Mouse (Mus musculus) stomach, embryonic 16.5 days (tissue): ENCODE measurements around the gene Satb2. TPM values are rescaled to one million over a fixed set of nuclear protein-coding genes. Genes with fewer than 3 reads are reported as not detected.

Experiments
- ATAC-seq: fragments of 200-750 bp; cut with Nextera tagmentation; 2 replicates; pipeline ENCODE4 v1.8.0; 2017; ENCODE audit warnings: moderate number of reproducible peaks, moderate TSS enrichment; ENCODE audit not compliant: insufficient read depth, low FRiP score
- H3K27ac ChIP-seq: fragments of 300-500 bp; sonication (generic); 2 replicates; pipeline ENCODE4 v1.5.1; 2014; ENCODE audit warnings: low read length
- H3K27me3 ChIP-seq: fragments of 300-500 bp; sonication (generic); 2 replicates; pipeline ENCODE4 v1.6.1; 2014; ENCODE audit warnings: low read length, control low read depth, mixed read lengths; ENCODE audit not compliant: control insufficient read depth, insufficient read depth
- H3K36me3 ChIP-seq: fragments of 300-500 bp; sonication (generic); 2 replicates; pipeline ENCODE4 v1.6.1; 2014; ENCODE audit warnings: low read length; ENCODE audit not compliant: control insufficient read depth, insufficient read depth
- H3K4me1 ChIP-seq: fragments of 300-500 bp; sonication (generic); 2 replicates; pipeline ENCODE4 v1.6.1; 2014; ENCODE audit warnings: low read length, control low read depth, mixed read lengths; ENCODE audit not compliant: control insufficient read depth, insufficient read depth
- H3K4me2 ChIP-seq: fragments of 300-500 bp; sonication (generic); 2 replicates; pipeline ENCODE4 v1.6.1; 2014; ENCODE audit warnings: low read depth, low read length, mixed read lengths
- H3K4me3 ChIP-seq: fragments of 300-500 bp; sonication (generic); replicated peaks from 2 replicates; pipeline ENCODE4 v1.5.1; 2014; ENCODE audit warnings: mild to moderate bottlenecking, low read length
- H3K9ac ChIP-seq: fragments of 300-500 bp; sonication (generic); 2 replicates; pipeline ENCODE4 v1.6.1; 2014; ENCODE audit warnings: low read length
- H3K9me3 ChIP-seq: fragments of 300-500 bp; sonication (generic); replicated peaks from 2 replicates; pipeline ENCODE4 v1.6.1; 2016; ENCODE audit warnings: low read length, control low read depth; ENCODE audit not compliant: control insufficient read depth
- WGBS: fragments of 180-500 bp; shearing (Covaris S2); extraction: QIAGEN DNeasy Blood & Tissue Kit; methylation state at CpG from one replicate; pipeline ENCODE4 v1.1.7; 2014; 5-methylcytosine and 5-hydroxymethylcytosine counted together
- polyA plus RNA-seq: library from polyadenylated mRNA; unstranded; fragments of >200 nt; fragmentation: Nextera tagmentation; extraction: Ambion mirVana; gene quantifications from 2 replicates; pipeline ENCODE4 v1.2.1, GENCODE M21; 2015

Gene Satb2
- polyA plus RNA-seq, 1 experiment from 2014 or later, result 0.31 TPM

GRCm38 (mm10) chr1:56955055-56955738, 23.3 kb downstream of the Satb2 start:
- Histone ChIP-seq H3K4me3 (no peak overlapping the region), H3K4me1 (no peaks in the 10 kb centered on the region), H3K36me3 (no peaks in the 10 kb centered on the region), H3K27ac (no peak overlapping the region), H3K27me3 (no peaks in the 10 kb centered on the region), H3K9me3 (no peaks in the 10 kb centered on the region), H3K4me2 (no peak overlapping the region), H3K9ac (no peak overlapping the region)
- 68% methylated on average over 14 of the region's 14 CpGs for WGBS
- ATAC-seq, result no peak

DNA sequence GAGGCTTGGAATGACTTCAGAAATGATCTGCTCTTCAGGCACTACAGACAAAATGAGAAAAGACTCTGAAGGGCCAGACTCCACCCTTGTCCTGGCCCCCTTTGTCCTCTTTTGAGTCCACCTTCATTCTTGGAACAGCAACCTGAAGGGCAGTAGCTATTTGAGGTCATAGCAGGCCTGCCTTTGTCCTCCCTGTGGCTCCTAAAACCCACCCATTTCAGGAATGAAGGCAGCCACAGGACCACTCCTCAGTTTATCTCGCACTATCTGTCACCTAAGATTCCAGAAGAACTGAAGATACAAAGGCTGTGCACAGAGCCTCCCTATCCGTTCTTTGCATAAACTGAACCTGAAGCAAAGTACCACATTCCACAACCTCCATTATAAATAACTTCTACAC, 24.9 kb downstream of the Satb2 start:
- ATAC-seq, result no peak
- no peaks in the 10 kb centered on the region for H3K36me3 ChIP-seq
- no peaks in the 10 kb centered on the region for H3K4me1 ChIP-seq
- no peak overlapping the region for H3K9ac ChIP-seq
- H3K9me3 ChIP-seq, result no peaks in the 10 kb centered on the region
- 65% methylated on average over 2 of the region's 2 CpGs for WGBS
- H3K27me3 ChIP-seq, result no peaks in the 10 kb centered on the region
- H3K4me2 ChIP-seq, result no peak overlapping the region
- no peak overlapping the region for H3K27ac ChIP-seq
- H3K4me3 ChIP-seq, result no peak overlapping the region

DNA sequence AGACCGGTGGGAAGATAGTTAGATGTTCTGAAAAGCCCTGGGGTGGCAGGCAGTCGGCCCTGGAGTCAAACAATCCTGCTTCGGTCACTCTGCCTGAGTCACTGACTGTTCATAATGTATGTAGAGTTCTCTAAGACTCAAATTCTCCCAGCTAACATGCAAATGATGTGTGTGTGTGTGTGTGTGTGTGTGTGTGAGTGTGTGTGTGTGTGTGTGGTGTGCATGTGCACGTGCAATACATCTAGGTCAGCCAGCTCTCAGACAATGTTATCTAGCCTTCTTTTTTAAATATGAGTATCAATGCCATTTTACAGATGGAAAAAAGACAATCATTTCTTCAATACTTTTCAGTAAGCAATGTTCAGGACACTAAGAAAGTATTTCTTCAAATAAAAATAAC, 26.5 kb downstream of the Satb2 start:
- ATAC-seq, result no peak
- 81% methylated on average over 4 of the region's 4 CpGs for whole genome bisulfite sequencing
- Histone ChIP-seq H3K4me1 (no peaks in the 10 kb centered on the region), H3K9me3 (no peaks in the 10 kb centered on the region), H3K36me3 (no peaks in the 10 kb centered on the region), H3K27ac (no peak overlapping the region), H3K4me3 (no peak overlapping the region), H3K4me2 (no peak overlapping the region), H3K9ac (no peak overlapping the region), H3K27me3 (no peaks in the 10 kb centered on the region)

DNA sequence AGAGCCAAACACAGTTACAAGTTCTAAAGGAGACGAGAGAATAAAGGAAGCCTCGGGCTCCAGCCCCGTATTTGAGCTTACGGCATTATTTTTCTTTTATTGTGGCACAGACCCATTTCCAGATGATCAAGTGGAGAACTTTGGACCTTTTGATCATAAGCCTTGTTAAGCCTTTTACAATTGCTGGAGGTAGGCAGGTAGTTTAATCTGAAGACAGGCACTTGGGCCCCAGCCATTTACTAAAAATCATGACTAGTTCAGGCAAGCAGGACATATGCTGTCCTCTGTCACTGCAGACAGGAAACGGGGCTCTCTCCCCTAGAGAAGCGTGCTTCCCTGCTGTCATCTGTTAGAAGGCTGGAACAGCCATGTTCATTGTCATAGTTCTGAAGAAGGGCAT, 26.9 kb downstream of the Satb2 start:
- Histone ChIP-seq H3K27me3 (no peaks in the 10 kb centered on the region), H3K4me3 (no peak overlapping the region), H3K9me3 (no peaks in the 10 kb centered on the region), H3K27ac (no peak overlapping the region), H3K36me3 (no peaks in the 10 kb centered on the region), H3K4me2 (no peak overlapping the region), H3K9ac (no peak overlapping the region), H3K4me1 (no peaks in the 10 kb centered on the region)
- no peak for ATAC-seq
- 70% methylated on average over 6 of the region's 6 CpGs for WGBS

- Histone ChIP-seq H3K4me2 (no peak overlapping the region), H3K9ac (no peak overlapping the region), H3K4me3 (no peak overlapping the region), H3K9me3 (no peaks in the 10 kb centered on the region), H3K36me3 (no peaks in the 10 kb centered on the region), H3K27me3 (no peaks in the 10 kb centered on the region), H3K4me1 (no peaks in the 10 kb centered on the region), H3K27ac (no peak overlapping the region)
- ATAC-seq, result no peak
- WGBS, result 91% methylated on average over 4 of the region's 4 CpGs
Observed at GRCm38 (mm10) chr1:56939432-56939831, 39.0 kb downstream of the Satb2 start.

DNA sequence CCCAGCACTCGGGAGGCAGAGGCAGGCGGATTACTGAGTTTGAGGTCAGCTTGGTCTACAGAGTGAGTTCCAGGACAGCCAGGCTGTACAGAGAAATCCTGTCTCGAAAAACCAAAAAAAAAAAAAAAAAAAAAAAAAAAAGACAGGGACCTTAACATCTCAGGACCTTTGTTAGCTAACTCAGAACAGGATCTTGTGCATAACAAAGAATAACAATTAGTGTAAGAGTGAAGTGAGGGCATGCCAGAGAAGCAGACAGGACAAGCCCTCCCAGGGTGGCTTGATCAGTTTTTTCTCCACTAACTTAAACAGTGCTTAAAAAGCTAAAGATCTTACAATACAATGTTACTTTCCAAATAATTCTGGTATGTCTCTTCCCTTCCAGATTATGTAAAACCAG, 40.0 kb downstream of the Satb2 start:
- 79% methylated on average over 3 of the region's 3 CpGs for WGBS
- no peak overlapping the region for H3K27ac ChIP-seq

GRCm38 (mm10) chr1:56936554-56936953, 41.9 kb downstream of the Satb2 start:
- no peaks in the 10 kb centered on the region for H3K9me3 ChIP-seq
- H3K4me3 ChIP-seq, result no peak overlapping the region
- no peak for ATAC-seq
- no peaks in the 10 kb centered on the region for H3K4me1 ChIP-seq
- 86% methylated on average over 3 of the region's 3 CpGs for WGBS
- no peak overlapping the region for H3K27ac ChIP-seq
- no peaks in the 10 kb centered on the region for H3K36me3 ChIP-seq
- H3K4me2 ChIP-seq, result no peak overlapping the region
- H3K9ac ChIP-seq, result no peak overlapping the region
- H3K27me3 ChIP-seq, result no peaks in the 10 kb centered on the region

More for the DNA sequence above, 40.0 kb downstream of the Satb2 start:
- H3K27me3 ChIP-seq, result no peaks in the 10 kb centered on the region
- ATAC-seq, result no peak
- no peak overlapping the region for H3K4me3 ChIP-seq
- H3K36me3 ChIP-seq, result no peaks in the 10 kb centered on the region
- H3K9ac ChIP-seq, result no peak overlapping the region
- H3K9me3 ChIP-seq, result no peaks in the 10 kb centered on the region
- H3K4me2 ChIP-seq, result no peak overlapping the region
- H3K4me1 ChIP-seq, result no peaks in the 10 kb centered on the region

GRCm38 (mm10) chr1:56933821-56934220, 44.6 kb downstream of the Satb2 start:
- no peaks in the 10 kb centered on the region for H3K9me3 ChIP-seq
- H3K9ac ChIP-seq, result no peak overlapping the region
- H3K4me1 ChIP-seq, result no peaks in the 10 kb centered on the region
- no peaks in the 10 kb centered on the region for H3K36me3 ChIP-seq
- H3K27ac ChIP-seq, result no peak overlapping the region
- ATAC-seq, result no peak
- 52% methylated on average over 9 of the region's 9 CpGs for WGBS
- H3K27me3 ChIP-seq, result no peaks in the 10 kb centered on the region
- H3K4me3 ChIP-seq, result no peak overlapping the region
- no peak overlapping the region for H3K4me2 ChIP-seq

- H3K4me2 ChIP-seq, result no peak overlapping the region
- no peaks in the 10 kb centered on the region for H3K36me3 ChIP-seq
- no peak overlapping the region for H3K27ac ChIP-seq
- no peak overlapping the region for H3K4me3 ChIP-seq
- 81% methylated on average over 4 of the region's 4 CpGs for WGBS
- H3K27me3 ChIP-seq, result no peaks in the 10 kb centered on the region
- H3K4me1 ChIP-seq, result no peaks in the 10 kb centered on the region
- no peaks in the 10 kb centered on the region for H3K9me3 ChIP-seq
- ATAC-seq, result no peak
- H3K9ac ChIP-seq, result no peak overlapping the region
Observed at GRCm38 (mm10) chr1:56930096-56930495, 48.4 kb downstream of the Satb2 start.
